Mouse (Mus musculus): ENCODE results near the gene Lipe.

DNA sequence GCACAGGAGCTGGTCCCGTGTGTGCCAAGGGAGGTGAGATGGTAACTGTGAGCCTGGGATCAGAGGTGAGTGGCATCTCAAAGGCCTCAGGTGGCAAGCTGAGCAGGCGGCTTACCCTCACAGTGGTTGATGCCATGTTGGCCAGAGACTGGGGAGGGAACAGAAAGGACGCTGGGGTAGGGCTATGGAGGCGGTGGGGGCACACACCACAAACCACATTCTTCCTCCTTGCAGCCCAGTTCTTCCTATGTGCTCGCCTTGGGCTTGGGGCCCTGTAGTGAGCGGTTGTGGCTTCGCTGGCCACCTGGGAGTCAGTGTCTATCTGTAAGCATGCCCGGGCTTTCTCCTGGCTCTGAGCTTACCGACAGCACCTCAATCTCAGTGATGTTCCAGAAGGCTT is 13.7 kb downstream of the Lipe start:
- TF ChIP-seq GATA1 (IDR thresholded peaks at IDR 0.05; ENCODE audit: borderline replicate concordance, low read length): no peak
- no peak for TF ChIP-seq FLI1 (IDR thresholded peaks at IDR 0.05; ENCODE audit: low read length)

Measured in megakaryocyte, embryonic 14.5 days (primary cell).